Mouse (Mus musculus): ENCODE results near the gene Tctex1d4.

DNA sequence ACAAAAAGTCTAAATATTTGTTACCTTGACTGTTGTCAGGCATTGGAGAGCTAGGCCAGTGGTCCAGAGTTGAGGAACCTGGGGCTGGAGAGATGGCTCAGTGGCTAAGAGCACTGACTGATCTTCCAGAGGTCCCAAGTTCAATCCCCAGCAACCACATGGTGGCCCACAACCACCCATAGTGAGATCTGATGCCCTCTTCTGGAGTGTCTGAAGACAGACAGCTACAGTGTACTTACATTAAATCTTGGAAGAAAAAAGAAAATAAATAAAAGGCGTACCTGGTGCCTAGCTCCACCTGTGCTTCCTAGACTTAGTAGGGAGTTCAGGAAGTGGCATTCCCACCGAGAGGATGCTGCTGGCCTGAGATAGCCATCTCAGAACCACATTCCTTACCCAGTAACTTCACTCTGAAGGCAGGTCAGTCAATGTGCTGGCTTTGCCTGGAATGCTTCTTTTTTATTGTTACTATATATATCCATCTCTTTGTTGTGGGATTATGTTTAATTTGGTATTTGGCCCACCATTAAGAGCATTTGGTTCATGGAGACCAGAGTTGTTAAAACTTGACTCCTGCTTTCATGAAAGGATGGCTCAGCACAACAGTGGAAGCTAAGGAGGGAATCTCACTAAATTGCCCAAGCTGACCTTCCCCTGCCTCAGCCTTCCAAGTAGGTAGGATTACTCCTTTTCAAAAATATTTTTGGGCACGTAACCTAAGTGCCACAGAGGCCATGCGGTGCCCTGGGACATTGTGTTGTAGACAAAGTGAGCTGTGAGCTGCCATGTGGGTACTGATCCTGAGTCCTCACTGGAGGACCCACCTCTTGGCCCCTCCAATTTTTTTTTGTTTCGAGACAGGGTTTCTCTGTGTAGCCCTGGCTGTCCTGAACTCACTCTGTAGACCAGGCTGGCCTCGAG lies 23.0 kb downstream of the Tctex1d4 start:
- TF ChIP-seq CTCF (IDR thresholded peaks at IDR 0.05; ENCODE audit: low read depth, low read length) (no peak), TAL1 (conservative IDR thresholded peaks at IDR 0.05; ENCODE audit: low read depth, low read length) (no peak)
